Mouse (Mus musculus): ENCODE data around the gene Wdr62.

- TF ChIP-seq CTCF (IDR thresholded peaks at IDR 0.05; ENCODE audit: borderline replicate concordance, insufficient read depth, low read length): no peak
- no peak for TF ChIP-seq POLR2A (IDR thresholded peaks at IDR 0.05; ENCODE audit: low read depth, low read length)
These were observed 48.2 kb upstream of the Wdr62 start for GRCm38 (mm10) chr7:30328379-30328778.

Measured in embryonic fibroblast, embryonic 13.5 days (primary cell).